Mouse (Mus musculus): ENCODE measurements around the gene Tsfm.

GRCm38 (mm10) chr10:126979121-126979635 is 51.5 kb downstream of the Tsfm start:
- TF ChIP-seq EP300 (IDR thresholded peaks at IDR 0.05) = no peak
- TF ChIP-seq CTCF (IDR thresholded peaks at IDR 0.05) = no peak
